Mouse (Mus musculus): ENCODE results near the gene Lhx6.

Lhx6 gene

DNA sequence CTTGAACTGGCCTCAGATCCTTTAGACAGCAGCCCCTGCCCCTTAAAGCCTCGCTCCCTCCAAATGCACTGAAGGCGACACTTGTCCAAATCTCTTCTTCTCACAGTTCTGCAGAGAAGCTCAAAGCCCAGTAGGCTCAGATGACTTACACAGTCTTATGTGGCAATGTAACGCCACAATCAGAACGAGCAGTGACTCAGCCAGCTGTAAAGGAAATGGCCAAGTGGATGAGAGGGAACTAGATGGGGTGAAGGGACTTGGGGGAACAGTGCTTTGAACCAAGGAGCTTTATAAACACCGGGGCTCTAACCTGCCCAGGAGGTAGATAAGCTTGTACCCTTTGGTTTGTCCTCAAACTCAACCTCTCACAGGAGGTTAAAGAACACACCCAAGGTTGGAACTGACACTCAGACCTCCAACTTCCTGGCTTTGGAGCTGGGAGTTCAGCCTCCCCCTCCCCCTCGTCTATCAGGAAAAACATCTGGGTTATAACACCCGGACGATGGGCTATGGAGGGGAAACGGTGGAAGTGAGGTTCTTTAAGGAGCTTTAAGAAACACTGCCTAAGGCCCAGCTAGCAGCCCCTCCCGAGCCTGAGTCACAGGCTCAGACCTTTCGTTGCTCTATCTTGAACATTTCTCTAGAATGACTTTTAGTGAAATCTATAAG, 69.7 kb downstream of the Lhx6 start:
- DNase-seq (ENCODE audit: low read depth) = peak; percentile 97

DNA sequence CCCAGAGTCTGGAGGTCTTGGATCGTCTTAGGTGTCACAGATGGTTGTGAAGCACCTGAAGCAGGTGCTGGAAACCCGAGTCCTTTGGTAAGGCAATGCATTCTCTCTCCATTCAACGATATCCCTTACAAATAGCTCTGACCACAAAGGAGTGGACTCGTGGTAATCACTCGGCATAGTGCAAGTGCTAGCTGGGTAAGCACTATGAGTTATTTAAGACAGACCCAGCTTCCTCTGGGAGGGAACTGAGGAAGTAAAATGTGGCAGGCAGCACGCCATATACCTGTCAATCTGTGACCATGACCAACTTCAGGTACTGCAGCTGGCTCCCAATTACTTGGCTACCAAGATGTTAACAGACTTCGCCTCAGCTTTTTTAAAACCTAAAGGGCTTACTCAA, 70.3 kb downstream of the Lhx6 start:
- peak; percentile 71 for DNase-seq (ENCODE audit: low read depth)

DNA sequence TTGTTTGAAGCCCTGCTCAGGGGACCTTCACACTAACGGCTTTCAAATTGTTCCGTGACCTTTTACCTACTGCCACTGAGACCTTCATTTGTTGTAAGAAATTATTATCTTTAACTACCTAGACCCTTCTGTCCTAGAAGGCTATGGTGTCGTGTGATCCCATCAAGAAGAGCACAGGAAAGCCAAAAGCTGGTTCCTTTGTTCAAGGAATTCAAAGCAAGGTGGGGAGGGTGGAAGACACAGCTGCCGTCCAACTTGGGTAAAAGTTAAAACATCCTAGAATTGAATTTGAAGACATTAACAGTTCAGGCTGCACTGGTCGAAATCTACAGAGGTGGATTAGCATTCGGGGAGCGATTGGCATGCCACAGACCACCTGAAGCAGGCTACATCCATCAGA, 71.2 kb downstream of the Lhx6 start:
- DNase-seq (ENCODE audit: low read depth) = no peak

DNA sequence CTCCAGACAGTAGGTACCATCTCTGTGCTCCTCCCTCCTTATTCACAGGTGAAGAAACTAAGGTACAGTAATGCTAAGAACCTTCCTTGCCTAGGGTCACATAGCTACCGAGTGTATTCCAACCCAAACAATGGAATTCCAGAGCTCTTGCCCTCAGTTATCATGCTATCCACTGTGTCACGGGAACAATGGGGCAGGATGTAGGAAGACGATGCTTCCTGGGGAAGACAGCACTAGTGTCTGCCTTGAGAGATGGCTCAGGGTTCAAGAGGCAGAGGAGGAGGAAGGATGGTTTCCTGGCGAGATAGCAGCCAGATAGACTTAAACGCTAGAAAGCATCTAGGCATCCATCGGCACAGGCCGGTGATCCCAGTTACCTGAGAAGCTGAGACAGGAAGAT, 72.3 kb downstream of the Lhx6 start:
- DNase-seq (ENCODE audit: low read depth) = no peak

Measured in 416B (cell line).